In genomic region chr3:57472407-57472806, GRCm38 (mm10) we compare ENCODE assay signal across 8 mouse cellular contexts. TPM values are rescaled to one million over a fixed set of nuclear protein-coding genes. Genes with fewer than 3 reads are reported as not detected.
DNase-seq lines count a peak whose midpoint lies in the region; ATAC-seq lines count a peak whose summit lies in the region.

No protein-coding gene starts in this region.

- no peak overlapping the region for H3K4me2 ChIP-seq in lung, embryonic 16.5 days (ENCODE audit: low read depth, low read length)
- 0 out of 2 replicates have a peak overlapping the region, but pooled peaks have one; percentile 13 for H3K4me2 ChIP-seq in forebrain, embryonic 12.5 days

- WGBS in lung, embryonic 16.5 days, result 43% methylated on average over 4 of the region's 4 CpGs
- 21% methylated on average over 4 of the region's 4 CpGs for WGBS in forebrain, embryonic 12.5 days

- H3K36me3 ChIP-seq in lung, embryonic 16.5 days (ENCODE audit: control insufficient read depth, insufficient read depth, low read length), result peaks cover 10% of the 10 kb centered on the region
- no peaks in the 10 kb centered on the region for H3K36me3 ChIP-seq in forebrain, embryonic 12.5 days (replicated peaks)

- H3K27ac ChIP-seq in lung, embryonic 16.5 days (ENCODE audit: low read length), result peak overlapping the region; percentile 88
- H3K27ac ChIP-seq in forebrain, embryonic 12.5 days, result peak overlapping the region; percentile 71

- H3K4me3 ChIP-seq in lung, embryonic 16.5 days (ENCODE audit: low read length), result no peak overlapping the region
- H3K4me3 ChIP-seq in forebrain, embryonic 12.5 days (replicated peaks), result no peak overlapping the region

- no peaks in the 10 kb centered on the region for H3K9me3 ChIP-seq in lung, embryonic 16.5 days (ENCODE audit: control insufficient read depth, low read length)
- H3K9me3 ChIP-seq in forebrain, embryonic 12.5 days, result no peaks in the 10 kb centered on the region

- peaks cover 29% of the 10 kb centered on the region for H3K4me1 ChIP-seq in lung, embryonic 16.5 days (replicated peaks; ENCODE audit: control insufficient read depth, insufficient read depth, low read length)
- H3K4me1 ChIP-seq in forebrain, embryonic 12.5 days, result peaks cover 28% of the 10 kb centered on the region

- ATAC-seq in lung, embryonic 16.5 days (ENCODE audit: low read depth), result no peak
- peak; percentile 85 for ATAC-seq in forebrain, embryonic 12.5 days (ENCODE audit: low FRiP score)

- H3K27me3 ChIP-seq in lung, embryonic 16.5 days (ENCODE audit: control insufficient read depth, insufficient read depth, low read depth, low read length), result no peaks in the 10 kb centered on the region
- no peaks in the 10 kb centered on the region for H3K27me3 ChIP-seq in forebrain, embryonic 12.5 days

- DNase-seq in lung, postnatal 4 days, result no peak
- peak; percentile 43 for DNase-seq in kidney, postnatal 14 days
- peak; percentile 69 for DNase-seq in retina, embryonic 14.5 days (ENCODE audit: low spot score)
- DNase-seq in spleen, postnatal 4 days (ENCODE audit: low spot score in 2 of 2), result no peak
- no peak for DNase-seq in left cerebral cortex, adult 9 months (ENCODE audit: low spot score in 2 of 2)
- no peak for DNase-seq in cerebellum, adult 9-11 months

- no peak overlapping the region for H3K9ac ChIP-seq in lung, embryonic 16.5 days (ENCODE audit: low read length)
- no peak overlapping the region for H3K9ac ChIP-seq in forebrain, embryonic 12.5 days

RNA-seq across cellular contexts. Expression of gene Tm4sf4, which starts 47.3 kb away (rescaled TPM):
- 0.49 and 1.3 TPM in 2 replicates for polyA plus RNA-seq in lung, embryonic 16.5 days (2015; fragmentation: Nextera tagmentation; extraction: Ambion mirVana)
- not detected in 2 replicates for polyA plus RNA-seq in forebrain, embryonic 12.5 days (2016; fragmentation: Nextera tagmentation; extraction: Ambion mirVana)

Comparison
In these comparisons a context has a peak if more than half of its experiments do, and no peak if none do; other contexts are left out.
1. DNase-seq: peak in kidney, postnatal 14 days (single experiment) and retina, embryonic 14.5 days (single experiment); none in lung, postnatal 4 days (0 of 2), spleen, postnatal 4 days (0 of 2), left cerebral cortex, adult 9 months (0 of 2) and cerebellum, adult 9-11 months (single experiment).